Mouse (Mus musculus): ENCODE measurements around the gene Lig3. TPM values are rescaled to one million over a fixed set of nuclear protein-coding genes. Genes with fewer than 3 reads are reported as not detected.
A peak's percentile ranks its signal among the peaks of the same experiment; 100 is the strongest.

Lig3 gene
- polyA plus RNA-seq (2014; fragmentation: Nextera tagmentation; extraction: Ambion mirVana): 57.0 and 58.4 TPM in 2 replicates

- Histone ChIP-seq H3K27ac (ENCODE audit: low read depth, low read length) (peak within 1 kb of the TSS; percentile 89), H3K27me3 (ENCODE audit: control insufficient read depth, insufficient read depth, low read length) (no peaks in the 10 kb centered on the region), H3K4me3 (ENCODE audit: low read depth, low read length) (peak within 1 kb of the TSS; percentile 93), H3K9me3 (ENCODE audit: control insufficient read depth, low read length) (no peaks in the 10 kb centered on the region), H3K9ac (ENCODE audit: low read length) (peak within 1 kb of the TSS; percentile 97), H3K36me3 (ENCODE audit: control insufficient read depth, insufficient read depth, low read length) (no peaks in the 10 kb centered on the region; the same call in 1 of the 2 replicates), H3K4me2 (ENCODE audit: low read depth, low read length, severe bottlenecking) (peak within 1 kb of the TSS; percentile 57), H3K4me1 (replicated peaks; ENCODE audit: control insufficient read depth, insufficient read depth, low read length) (peaks cover 5% of the 10 kb centered on the region; the same call in 1 of the 2 replicates)
- DNase-seq (ENCODE audit: low spot score) (peak; percentile 96), ATAC-seq (replicated peaks; ENCODE audit: low FRiP score) (peak; percentile 94)
- under 1% methylated on average over 86 of the region's 90 CpGs for WGBS
Measured at GRCm38 (mm10) chr11:82780983-82781903, at the start of gene Lig3. Gene Lig3, plus strand, starts transcription at chr11:82781108.

GRCm38 (mm10) chr11:82734227-82734626 lies 46.7 kb upstream of the Lig3 start:
- no peak for ATAC-seq (replicated peaks; ENCODE audit: low FRiP score)
- Histone ChIP-seq H3K9me3 (ENCODE audit: control insufficient read depth, low read length) (no peaks in the 10 kb centered on the region), H3K4me3 (ENCODE audit: low read depth, low read length) (no peak overlapping the region)

GRCm38 (mm10) chr11:82739006-82739405 lies 41.9 kb upstream of the Lig3 start:
- no peaks in the 10 kb centered on the region for H3K9me3 ChIP-seq (ENCODE audit: control insufficient read depth, low read length)
- H3K27me3 ChIP-seq (ENCODE audit: control insufficient read depth, insufficient read depth, low read length): no peaks in the 10 kb centered on the region
- H3K4me3 ChIP-seq (ENCODE audit: low read depth, low read length): no peak overlapping the region
- H3K4me1 ChIP-seq (replicated peaks; ENCODE audit: control insufficient read depth, insufficient read depth, low read length): no peaks in the 10 kb centered on the region
- H3K27ac ChIP-seq (ENCODE audit: low read depth, low read length): no peak overlapping the region
- H3K36me3 ChIP-seq (ENCODE audit: control insufficient read depth, insufficient read depth, low read length): no peaks in the 10 kb centered on the region
- no peak for DNase-seq (ENCODE audit: low spot score)
- H3K4me2 ChIP-seq (ENCODE audit: low read depth, low read length, severe bottlenecking): no peak overlapping the region
- no peak overlapping the region for H3K9ac ChIP-seq (ENCODE audit: low read length)
- no peak for ATAC-seq (replicated peaks; ENCODE audit: low FRiP score)

More at GRCm38 (mm10) chr11:82734227-82734626, 46.7 kb upstream of the Lig3 start:
- Histone ChIP-seq H3K27ac (ENCODE audit: low read depth, low read length) (no peak overlapping the region), H3K9ac (ENCODE audit: low read length) (no peak overlapping the region), H3K36me3 (ENCODE audit: control insufficient read depth, insufficient read depth, low read length) (no peaks in the 10 kb centered on the region), H3K4me2 (ENCODE audit: low read depth, low read length, severe bottlenecking) (no peak overlapping the region), H3K4me1 (replicated peaks; ENCODE audit: control insufficient read depth, insufficient read depth, low read length) (no peaks in the 10 kb centered on the region), H3K27me3 (ENCODE audit: control insufficient read depth, insufficient read depth, low read length) (no peaks in the 10 kb centered on the region)
- no peak for DNase-seq (ENCODE audit: low spot score)

- 34% methylated on average over 6 of the region's 6 CpGs for WGBS
- DNase-seq (ENCODE audit: low spot score): peak; percentile 59
- Histone ChIP-seq H3K36me3 (ENCODE audit: control insufficient read depth, insufficient read depth, low read length) (no peaks in the 10 kb centered on the region), H3K9ac (ENCODE audit: low read length) (no peak overlapping the region), H3K4me1 (replicated peaks; ENCODE audit: control insufficient read depth, insufficient read depth, low read length) (no peaks in the 10 kb centered on the region), H3K27ac (ENCODE audit: low read depth, low read length) (no peak overlapping the region), H3K4me2 (ENCODE audit: low read depth, low read length, severe bottlenecking) (no peak overlapping the region), H3K27me3 (ENCODE audit: control insufficient read depth, insufficient read depth, low read length) (no peaks in the 10 kb centered on the region), H3K9me3 (ENCODE audit: control insufficient read depth, low read length) (no peaks in the 10 kb centered on the region), H3K4me3 (ENCODE audit: low read depth, low read length) (no peak overlapping the region)
- no peak for ATAC-seq (replicated peaks; ENCODE audit: low FRiP score)
Measured at GRCm38 (mm10) chr11:82746138-82746537, 34.8 kb upstream of the Lig3 start.

- DNase-seq (ENCODE audit: low spot score) (no peak), ATAC-seq (replicated peaks; ENCODE audit: low FRiP score) (no peak)
- Histone ChIP-seq H3K27ac (ENCODE audit: low read depth, low read length) (no peak overlapping the region), H3K4me1 (replicated peaks; ENCODE audit: control insufficient read depth, insufficient read depth, low read length) (no peaks in the 10 kb centered on the region), H3K9me3 (ENCODE audit: control insufficient read depth, low read length) (no peaks in the 10 kb centered on the region), H3K9ac (ENCODE audit: low read length) (no peak overlapping the region), H3K36me3 (ENCODE audit: control insufficient read depth, insufficient read depth, low read length) (no peaks in the 10 kb centered on the region), H3K27me3 (ENCODE audit: control insufficient read depth, insufficient read depth, low read length) (no peaks in the 10 kb centered on the region), H3K4me2 (ENCODE audit: low read depth, low read length, severe bottlenecking) (no peak overlapping the region), H3K4me3 (ENCODE audit: low read depth, low read length) (no peak overlapping the region)
- 85% methylated on average over 8 of the region's 8 CpGs for WGBS
Measured at GRCm38 (mm10) chr11:82746857-82747366, 34.0 kb upstream of the Lig3 start.

GRCm38 (mm10) chr11:82752349-82753115 lies 28.4 kb upstream of the Lig3 start:
- no peak for ATAC-seq (replicated peaks; ENCODE audit: low FRiP score)

GRCm38 (mm10) chr11:82755919-82756318 lies 25.0 kb upstream of the Lig3 start:
- no peak overlapping the region for H3K27ac ChIP-seq (ENCODE audit: low read depth, low read length)
- no peaks in the 10 kb centered on the region for H3K9me3 ChIP-seq (ENCODE audit: control insufficient read depth, low read length)
- no peaks in the 10 kb centered on the region for H3K36me3 ChIP-seq (ENCODE audit: control insufficient read depth, insufficient read depth, low read length)
- H3K4me3 ChIP-seq (ENCODE audit: low read depth, low read length): no peak overlapping the region
- ATAC-seq (replicated peaks; ENCODE audit: low FRiP score) (no peak), DNase-seq (ENCODE audit: low spot score) (no peak)
- WGBS: 92% methylated on average over 1 of the region's 1 CpGs
- H3K4me1 ChIP-seq (replicated peaks; ENCODE audit: control insufficient read depth, insufficient read depth, low read length): no peaks in the 10 kb centered on the region
- H3K9ac ChIP-seq (ENCODE audit: low read length): no peak overlapping the region
- H3K4me2 ChIP-seq (ENCODE audit: low read depth, low read length, severe bottlenecking): no peak overlapping the region
- H3K27me3 ChIP-seq (ENCODE audit: control insufficient read depth, insufficient read depth, low read length): no peaks in the 10 kb centered on the region

More at GRCm38 (mm10) chr11:82752349-82753115, 28.4 kb upstream of the Lig3 start:
- Histone ChIP-seq H3K27ac (ENCODE audit: low read depth, low read length) (no peak overlapping the region), H3K27me3 (ENCODE audit: control insufficient read depth, insufficient read depth, low read length) (no peaks in the 10 kb centered on the region), H3K4me2 (ENCODE audit: low read depth, low read length, severe bottlenecking) (no peak overlapping the region), H3K4me1 (replicated peaks; ENCODE audit: control insufficient read depth, insufficient read depth, low read length) (no peaks in the 10 kb centered on the region), H3K36me3 (ENCODE audit: control insufficient read depth, insufficient read depth, low read length) (no peaks in the 10 kb centered on the region), H3K4me3 (ENCODE audit: low read depth, low read length) (no peak overlapping the region), H3K9ac (ENCODE audit: low read length) (no peak overlapping the region), H3K9me3 (ENCODE audit: control insufficient read depth, low read length) (no peaks in the 10 kb centered on the region)
- no peak for DNase-seq (ENCODE audit: low spot score)
- WGBS: 67% methylated on average over 6 of the region's 6 CpGs

- Histone ChIP-seq H3K9me3 (ENCODE audit: control insufficient read depth, low read length) (no peaks in the 10 kb centered on the region), H3K27me3 (ENCODE audit: control insufficient read depth, insufficient read depth, low read length) (no peaks in the 10 kb centered on the region), H3K4me3 (ENCODE audit: low read depth, low read length) (no peak overlapping the region), H3K9ac (ENCODE audit: low read length) (no peak overlapping the region), H3K36me3 (ENCODE audit: control insufficient read depth, insufficient read depth, low read length) (no peaks in the 10 kb centered on the region), H3K4me2 (ENCODE audit: low read depth, low read length, severe bottlenecking) (no peak overlapping the region), H3K27ac (ENCODE audit: low read depth, low read length) (no peak overlapping the region), H3K4me1 (replicated peaks; ENCODE audit: control insufficient read depth, insufficient read depth, low read length) (peaks cover 6% of the 10 kb centered on the region)
- WGBS: 92% methylated on average over 6 of the region's 6 CpGs
- no peak for ATAC-seq (replicated peaks; ENCODE audit: low FRiP score)
- no peak for DNase-seq (ENCODE audit: low spot score)
Measured at GRCm38 (mm10) chr11:82762286-82762829, 18.6 kb upstream of the Lig3 start.

Measured in forebrain, embryonic 11.5 days (tissue).